Mouse (Mus musculus): Measurements from ENCODE around the gene Atg13. TPM values are rescaled to one million over a fixed set of nuclear protein-coding genes. Genes with fewer than 3 reads are reported as not detected.
A peak's percentile ranks its signal among the peaks of the same experiment; 100 is the strongest.
"Not testable (repeated sequence)": the region's sequence is repeated elsewhere in the genome, so short reads cannot be mapped to it uniquely, and the experiment has no call there.

The Atg13 gene
- total RNA-seq (2021) (10 to 100 TPM; 58.5 to 61.7 TPM), polyA plus RNA-seq (2012; rRNA removed) (43.9 and 59.4 TPM in 2 replicates)
- long read RNA-seq, transcript Atg13-202 (16 exons, 3,551 nt): major isoform, 43 of 59 reads
- long read RNA-seq, partial matches to known transcripts: 9 of 59 reads
- long read RNA-seq, other reads (novel, unspliced or antisense): 6 of 59 reads

- DNase-seq: peak; percentile 95
These were observed at the start of gene Atg13, which contains the start of gene Harbi1 for GRCm38 (mm10) chr2:91710272-91711234. TSS of gene Atg13 (minus strand) at chr2:91710576. TSS of gene Harbi1 (plus strand) at chr2:91710852.

GRCm38 (mm10) chr2:91749811-91750261 lies 39.5 kb upstream of the Atg13 start:
- DNase-seq: peak; percentile 32

GRCm38 (mm10) chr2:91744686-91745085 lies 34.3 kb upstream of the Atg13 start:
- DNase-seq: no peak

- DNase-seq: no peak
These were observed 29.2 kb upstream of the Atg13 start for GRCm38 (mm10) chr2:91739586-91739985.

- DNase-seq: no peak
These were observed 24.8 kb upstream of the Atg13 start for GRCm38 (mm10) chr2:91735221-91735620.

- peak; percentile 90 for DNase-seq
These were observed 19.8 kb upstream of the Atg13 start, which contains the start of gene Ambra1 for GRCm38 (mm10) chr2:91729971-91730821. TSS of gene Ambra1 (plus strand) at chr2:91730134.

- DNase-seq: no peak
These were observed 19.2 kb upstream of the Atg13 start for GRCm38 (mm10) chr2:91729571-91729970.

- DNase-seq: no peak
These were observed 16.6 kb upstream of the Atg13 start for GRCm38 (mm10) chr2:91727011-91727410.

- DNase-seq: not testable (repeated sequence)
These were observed 15.1 kb upstream of the Atg13 start for GRCm38 (mm10) chr2:91725476-91725875.

- no peak for DNase-seq
These were observed 14.3 kb upstream of the Atg13 start for GRCm38 (mm10) chr2:91724716-91725115.

- no peak for DNase-seq
These were observed 13.6 kb upstream of the Atg13 start for GRCm38 (mm10) chr2:91723951-91724350.

- no peak for DNase-seq
These were observed 13.0 kb upstream of the Atg13 start for GRCm38 (mm10) chr2:91723382-91723781.

GRCm38 (mm10) chr2:91718276-91718675 lies 7.9 kb upstream of the Atg13 start:
- DNase-seq: no peak

GRCm38 (mm10) chr2:91714921-91715320 lies 4.5 kb upstream of the Atg13 start:
- DNase-seq: no peak

GRCm38 (mm10) chr2:91711256-91711925 lies 1.0 kb upstream of the Atg13 start:
- DNase-seq: no peak

GRCm38 (mm10) chr2:91708361-91708760 lies 2.0 kb downstream of the Atg13 start:
- DNase-seq: peak; percentile 56

- DNase-seq: no peak
These were observed 3.9 kb downstream of the Atg13 start for GRCm38 (mm10) chr2:91706456-91706855.

- no peak for DNase-seq
These were observed 4.6 kb downstream of the Atg13 start for GRCm38 (mm10) chr2:91705736-91706135.

- no peak for DNase-seq
These were observed 9.0 kb downstream of the Atg13 start for GRCm38 (mm10) chr2:91701366-91701765.

- DNase-seq: no peak
These were observed 11.2 kb downstream of the Atg13 start for GRCm38 (mm10) chr2:91699225-91699624.

GRCm38 (mm10) chr2:91696225-91696590 lies 14.2 kb downstream of the Atg13 start:
- DNase-seq: peak; percentile 37
